Mouse (Mus musculus) hindlimb bud, embryonic 11.5 days (tissue): ENCODE measurements around the gene Cnot3.
"Not testable (repeated sequence)": the region's sequence is repeated elsewhere in the genome, so short reads cannot be mapped to it uniquely, and the experiment has no call there.

ENCODE experiments used
- DNase-seq: peaks from one replicate; pipeline ENCODE4 v3.0.0-alpha.2; 2012; ENCODE audit warnings: low read depth, low spot score; ENCODE audit errors: extremely low spot score

The Cnot3 gene

DNA sequence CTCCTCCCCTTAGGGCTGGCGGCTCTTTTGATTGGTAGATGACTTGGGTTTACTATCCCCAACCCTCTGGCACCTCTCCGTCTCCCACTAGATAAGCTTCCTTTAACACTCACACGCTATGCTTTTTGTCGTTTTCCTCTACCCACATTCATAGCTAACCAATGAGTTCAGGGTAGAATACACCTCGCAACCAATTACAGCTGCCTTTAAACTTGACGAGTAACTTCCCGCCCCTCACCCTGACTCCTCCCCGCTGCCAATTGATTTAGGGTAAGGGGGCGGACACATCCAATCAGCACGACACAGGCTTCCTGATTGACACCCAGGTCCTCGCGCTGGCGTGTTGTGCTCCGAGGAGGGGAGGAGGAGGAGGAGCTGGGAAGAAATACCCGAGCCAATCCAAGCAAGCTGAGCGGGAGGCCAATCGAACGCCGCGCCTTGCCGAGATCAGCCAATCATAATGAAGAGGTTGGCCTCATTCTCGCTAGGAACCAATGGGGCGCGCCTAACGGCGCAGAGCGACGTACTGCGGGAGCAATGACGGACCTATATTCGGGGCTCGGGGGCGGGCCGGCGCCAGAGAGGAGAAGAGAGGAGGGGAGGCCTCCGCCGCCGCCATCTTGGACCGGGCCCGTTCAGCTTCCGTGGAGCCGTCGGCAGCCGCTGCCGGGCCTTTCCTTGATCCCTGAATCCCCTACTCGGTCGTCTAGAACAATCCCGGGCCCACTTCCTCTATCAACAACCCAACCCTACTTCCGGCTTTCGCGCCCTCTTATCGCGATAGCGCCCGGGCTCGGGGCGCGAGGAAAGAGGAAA lies at the start of gene Cnot3:
Cnot3 (plus strand) TSS at position 597 of the 816 bp plus-strand sequence.
- peak; percentile 93 for DNase-seq

DNA sequence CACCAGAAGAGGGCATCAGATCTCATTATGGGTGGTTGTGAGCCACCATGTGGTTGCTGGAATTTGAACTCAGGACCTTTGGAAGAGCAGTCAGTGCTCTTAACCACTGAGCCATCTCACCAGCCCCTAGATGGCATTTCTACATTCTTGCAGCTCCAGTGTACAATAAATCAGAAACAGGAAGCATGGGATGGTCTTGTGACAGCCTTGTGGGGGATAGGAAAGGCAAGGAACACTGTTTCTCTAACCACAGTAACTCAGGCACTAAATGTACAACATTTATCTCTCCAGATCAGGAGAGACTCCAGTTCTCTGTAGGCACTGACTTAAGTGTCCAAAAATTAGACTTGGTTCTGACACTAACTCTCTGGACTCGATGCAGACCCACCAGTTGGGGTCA lies 47.3 kb upstream of the Cnot3 start:
- not testable (repeated sequence) for DNase-seq

DNA sequence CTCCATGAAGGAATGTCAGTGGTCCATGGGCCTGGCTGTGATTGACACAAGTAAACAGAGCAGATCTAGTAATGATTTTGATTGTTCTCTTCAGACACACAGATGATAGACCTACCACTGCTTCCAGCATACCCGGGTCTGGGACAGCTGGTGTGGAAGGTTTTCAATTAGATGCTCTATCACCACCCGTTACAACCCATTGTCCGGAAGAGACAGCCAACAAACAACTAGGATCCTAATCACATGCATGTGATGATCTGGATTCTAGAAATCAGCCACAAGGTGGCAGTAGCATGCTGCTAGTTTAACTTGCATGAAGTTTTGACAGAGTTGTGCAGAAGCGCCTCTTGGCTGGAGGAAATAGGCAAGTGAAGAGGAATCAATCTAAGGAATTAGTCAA lies 43.9 kb upstream of the Cnot3 start:
- DNase-seq, result peak; percentile 69

DNA sequence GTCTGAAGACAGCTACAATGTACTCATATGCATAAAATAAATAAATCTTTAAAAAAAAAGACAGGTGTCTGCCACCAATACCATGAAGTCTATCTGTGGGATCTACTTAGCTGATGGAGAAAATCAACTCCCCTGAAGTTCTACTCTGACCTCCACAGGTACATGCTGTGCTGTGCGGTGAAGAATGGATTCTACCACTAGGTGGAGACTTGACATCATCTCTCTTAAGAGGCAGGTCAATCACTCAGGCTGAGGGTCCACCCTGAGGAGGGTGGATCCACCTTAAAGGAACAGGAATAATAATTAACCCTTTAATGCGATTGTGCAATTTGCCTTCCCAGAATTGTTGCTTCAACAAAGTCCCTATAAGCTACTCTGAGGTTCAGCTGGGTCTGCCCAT lies 38.3 kb upstream of the Cnot3 start:
- no peak for DNase-seq

DNA sequence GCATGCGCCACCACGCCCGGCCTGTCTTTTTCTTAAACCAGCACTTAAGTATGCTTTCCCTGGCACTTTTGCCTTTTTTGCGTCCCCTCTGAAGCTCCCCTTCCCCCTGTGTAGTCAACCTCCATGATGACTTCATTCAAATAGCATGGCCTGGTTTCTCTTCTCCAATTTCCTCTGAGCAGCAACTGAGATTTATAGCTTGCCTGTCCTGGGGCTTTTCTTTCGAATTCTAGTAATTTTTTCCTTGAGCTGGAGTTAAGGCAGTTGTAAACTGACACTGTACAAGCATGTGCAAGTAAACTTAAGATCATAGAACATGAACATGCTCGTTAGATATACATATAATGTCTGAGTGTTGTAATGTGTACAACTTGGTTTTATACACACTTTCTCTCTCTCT lies 37.7 kb upstream of the Cnot3 start:
- no peak for DNase-seq

DNA sequence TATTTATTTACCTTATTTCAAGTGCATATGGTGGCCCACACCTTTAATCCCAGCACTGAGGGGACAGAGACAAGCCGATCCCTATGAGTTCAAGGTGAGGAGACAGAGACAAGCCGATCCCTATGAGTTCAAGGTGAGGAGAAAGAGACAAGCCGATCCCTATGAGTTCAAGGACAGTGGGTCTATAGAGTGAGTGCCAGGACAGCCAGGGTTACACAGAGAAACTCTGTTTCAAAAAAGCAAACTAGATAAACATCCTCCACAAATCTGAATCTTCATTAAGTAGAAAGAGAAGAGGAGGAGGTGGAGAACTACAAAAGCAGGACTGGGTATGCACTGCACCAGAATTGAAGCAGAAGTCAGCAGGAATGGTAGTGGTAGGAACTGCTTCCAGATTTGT lies 36.4 kb upstream of the Cnot3 start:
- no peak for DNase-seq

DNA sequence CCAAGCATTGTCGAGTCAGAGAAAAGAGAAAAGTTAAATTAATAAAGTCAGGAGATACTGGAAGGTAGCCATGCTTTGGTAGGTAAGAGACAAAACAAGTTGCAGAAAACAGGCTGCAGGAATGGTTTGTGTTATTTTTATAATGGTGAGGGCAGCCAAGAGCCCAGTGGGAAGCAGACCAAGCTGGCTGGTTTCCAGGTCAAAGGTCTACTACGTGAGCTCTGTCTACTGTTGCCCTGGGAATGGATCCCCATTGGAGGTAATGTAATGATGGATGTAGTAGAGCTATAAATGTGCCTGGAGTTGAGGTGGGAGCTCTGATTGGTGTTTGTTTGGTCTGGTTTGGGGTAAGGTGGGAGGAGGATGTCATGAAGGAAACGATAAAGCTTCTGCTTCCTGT lies 36.0 kb upstream of the Cnot3 start:
- DNase-seq, result no peak

DNA sequence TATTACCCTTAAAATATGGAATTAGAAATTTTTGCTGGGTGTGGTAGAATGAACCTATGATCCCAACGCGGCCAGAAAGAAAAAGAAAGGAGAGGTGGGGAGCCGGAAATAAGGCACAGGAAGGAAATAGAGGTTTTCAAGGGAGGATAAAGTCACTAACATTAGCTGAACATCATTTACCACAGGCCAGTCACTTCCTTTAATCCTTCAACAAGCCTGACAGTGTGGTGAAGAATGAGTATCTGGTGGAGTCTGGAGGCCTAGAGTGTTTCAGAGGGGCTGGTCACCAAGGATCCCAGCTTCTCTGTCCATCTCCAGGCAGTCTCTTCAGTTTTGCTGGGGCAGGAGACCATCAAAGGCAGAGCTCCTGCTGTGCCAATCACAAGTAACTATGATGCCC lies 34.6 kb upstream of the Cnot3 start:
- DNase-seq, result no peak

DNA sequence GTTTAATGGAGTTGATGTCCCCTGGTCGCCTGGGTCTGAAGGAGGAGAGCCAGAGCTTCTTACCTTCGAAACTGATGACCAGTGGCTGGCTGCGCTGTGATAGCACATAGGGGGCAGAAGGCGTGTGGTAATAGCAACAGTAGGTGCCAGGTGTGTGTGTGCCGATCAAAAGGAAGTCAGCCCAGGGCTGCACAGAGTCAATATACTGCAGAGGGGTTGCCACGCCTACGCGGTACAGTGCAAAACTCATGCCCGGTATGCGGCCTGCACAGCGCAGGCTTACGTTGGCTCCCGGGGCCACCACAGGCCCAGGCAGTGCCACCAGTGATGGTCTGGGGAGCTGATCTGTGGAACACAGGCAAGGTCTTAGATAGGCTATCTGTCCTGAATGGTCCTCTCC lies 34.1 kb upstream of the Cnot3 start:
- no peak for DNase-seq

DNA sequence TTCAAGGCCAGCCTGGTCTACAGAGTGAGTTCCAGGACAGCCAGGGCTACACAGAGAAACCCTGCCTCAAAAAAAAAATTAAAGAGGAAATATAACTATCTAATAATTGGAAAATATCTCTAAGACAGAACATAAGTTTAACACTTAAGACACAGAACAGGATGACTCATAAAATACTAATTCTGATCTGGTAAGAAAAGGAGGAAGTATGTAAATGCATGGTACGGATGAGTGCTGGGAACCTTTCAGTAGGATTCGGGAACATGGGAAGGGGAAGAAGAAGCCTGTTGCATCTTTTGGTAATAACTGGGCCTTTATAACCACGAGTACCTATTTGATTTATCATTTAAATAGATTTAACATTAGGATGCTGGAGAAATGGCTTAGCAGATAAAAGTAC lies 31.0 kb upstream of the Cnot3 start:
- DNase-seq, result no peak

DNA sequence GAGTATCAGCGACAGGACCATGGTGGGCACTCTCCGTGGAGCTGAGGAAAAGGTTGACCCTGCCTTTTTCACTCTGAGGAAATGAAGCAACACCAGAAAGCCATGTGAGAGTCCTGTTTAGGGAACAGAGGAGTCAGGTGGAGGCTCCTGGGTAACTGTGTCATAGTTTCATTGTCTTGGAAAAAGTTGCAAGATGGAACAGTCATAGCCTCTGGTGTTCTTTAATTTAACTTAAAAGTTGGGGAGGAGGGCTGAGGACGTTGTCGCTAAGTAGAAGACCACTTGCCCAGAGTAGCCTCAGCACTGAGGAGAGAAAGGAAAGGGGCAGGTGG lies 29.0 kb upstream of the Cnot3 start, which contains the start of gene Oscar:
Oscar (minus strand) TSS at position 101 of the 332 bp plus-strand sequence.
- no peak for DNase-seq

DNA sequence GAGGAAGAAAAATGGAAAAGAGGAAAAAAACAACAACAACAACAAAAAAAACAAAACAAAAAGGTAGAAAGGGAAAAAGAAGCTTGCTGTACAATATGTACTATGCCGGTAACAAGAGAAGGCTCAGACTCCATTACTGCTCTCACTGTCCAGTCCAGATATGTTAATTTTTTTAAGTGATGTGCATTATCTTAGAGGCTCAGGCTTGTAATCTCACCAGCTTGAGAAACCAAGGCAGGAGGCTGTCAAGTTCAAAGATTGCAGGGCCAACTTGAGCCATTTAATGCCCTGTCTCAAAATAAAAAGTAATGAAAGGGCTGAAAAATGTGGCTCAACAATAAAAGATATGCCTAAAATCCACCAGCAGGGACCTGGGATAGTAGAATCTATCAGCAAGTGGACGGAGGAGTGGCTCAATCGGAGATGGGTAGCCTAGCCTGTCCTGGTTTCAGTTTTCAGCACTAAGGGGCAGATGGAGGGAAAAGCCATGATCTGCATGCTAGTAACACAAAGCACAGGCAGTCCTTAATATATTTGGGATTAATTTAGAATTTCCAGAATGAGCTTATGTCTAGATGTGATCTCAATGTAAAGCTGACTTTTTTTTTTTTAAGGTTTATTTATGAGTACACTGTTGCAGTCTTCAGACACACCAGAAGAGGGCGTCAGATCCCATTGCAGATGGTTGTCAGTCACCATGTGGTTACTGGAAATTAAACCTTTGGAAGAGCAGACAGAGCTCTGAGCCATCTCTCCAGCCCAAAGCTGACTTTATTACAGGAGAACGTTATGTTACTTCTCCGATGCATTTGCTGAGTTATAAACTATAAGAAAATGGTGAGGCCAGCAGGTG lies 28.5 kb upstream of the Cnot3 start:
- DNase-seq, result no peak

DNA sequence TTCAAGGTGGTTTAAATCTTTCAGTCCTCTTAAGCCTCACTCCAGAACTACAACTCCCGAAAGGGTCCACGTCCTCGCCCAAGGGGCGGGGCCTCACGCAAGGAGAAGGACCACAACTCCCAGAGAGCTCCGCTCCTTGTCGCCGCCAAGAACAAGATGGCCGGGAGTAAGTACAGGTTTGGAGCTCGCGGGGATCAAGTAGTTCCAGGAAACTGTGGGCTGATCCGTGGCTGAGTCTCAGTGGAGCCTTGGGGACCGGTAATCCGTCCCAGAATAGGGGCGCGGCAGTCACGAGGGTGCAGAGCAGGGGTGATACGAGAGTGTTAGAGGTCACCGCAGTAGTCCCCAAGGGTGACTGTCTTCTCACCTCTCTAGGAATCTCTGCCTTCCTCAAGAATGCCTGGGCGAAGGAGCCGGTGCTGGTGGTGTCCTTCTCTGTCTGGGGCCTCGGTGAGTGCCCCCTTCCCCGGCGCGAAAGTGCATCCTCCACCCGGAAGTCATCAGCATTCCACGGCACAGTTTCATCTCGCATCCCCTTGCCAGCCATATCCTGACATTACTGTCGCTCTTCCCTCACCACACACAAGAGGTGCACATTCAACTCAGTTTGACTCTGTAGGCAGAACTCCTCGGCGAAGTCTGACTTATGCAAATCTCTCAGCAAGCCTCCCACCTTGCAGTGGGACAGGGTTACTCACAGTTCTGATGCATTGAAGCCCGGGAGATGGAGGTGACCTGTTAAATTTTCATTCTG lies 27.6 kb upstream of the Cnot3 start, which contains the start of gene Ndufa3:
Ndufa3 (plus strand) TSS at position 132 of the 754 bp plus-strand sequence.
- peak; percentile 89 for DNase-seq

DNA sequence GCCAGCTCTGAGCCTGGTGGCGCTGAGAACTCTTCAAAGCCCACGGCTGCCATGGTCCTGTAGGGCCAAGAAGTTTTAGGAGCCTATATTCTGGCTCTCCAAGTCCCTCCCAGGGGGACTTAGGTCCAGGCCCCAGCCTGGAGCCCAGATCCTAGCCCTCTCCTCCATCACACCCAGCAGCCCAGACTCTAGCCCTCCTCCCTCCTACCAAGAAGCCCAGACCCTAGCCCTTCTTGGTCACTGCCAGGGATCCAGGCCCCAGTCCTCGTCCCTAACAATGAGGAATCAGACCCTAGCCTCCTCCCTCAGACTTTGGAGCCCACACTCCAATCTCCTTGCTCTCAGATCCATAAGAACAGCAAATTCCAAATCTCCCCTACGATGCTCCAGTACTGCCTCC lies 16.0 kb upstream of the Cnot3 start:
- DNase-seq, result no peak

DNA sequence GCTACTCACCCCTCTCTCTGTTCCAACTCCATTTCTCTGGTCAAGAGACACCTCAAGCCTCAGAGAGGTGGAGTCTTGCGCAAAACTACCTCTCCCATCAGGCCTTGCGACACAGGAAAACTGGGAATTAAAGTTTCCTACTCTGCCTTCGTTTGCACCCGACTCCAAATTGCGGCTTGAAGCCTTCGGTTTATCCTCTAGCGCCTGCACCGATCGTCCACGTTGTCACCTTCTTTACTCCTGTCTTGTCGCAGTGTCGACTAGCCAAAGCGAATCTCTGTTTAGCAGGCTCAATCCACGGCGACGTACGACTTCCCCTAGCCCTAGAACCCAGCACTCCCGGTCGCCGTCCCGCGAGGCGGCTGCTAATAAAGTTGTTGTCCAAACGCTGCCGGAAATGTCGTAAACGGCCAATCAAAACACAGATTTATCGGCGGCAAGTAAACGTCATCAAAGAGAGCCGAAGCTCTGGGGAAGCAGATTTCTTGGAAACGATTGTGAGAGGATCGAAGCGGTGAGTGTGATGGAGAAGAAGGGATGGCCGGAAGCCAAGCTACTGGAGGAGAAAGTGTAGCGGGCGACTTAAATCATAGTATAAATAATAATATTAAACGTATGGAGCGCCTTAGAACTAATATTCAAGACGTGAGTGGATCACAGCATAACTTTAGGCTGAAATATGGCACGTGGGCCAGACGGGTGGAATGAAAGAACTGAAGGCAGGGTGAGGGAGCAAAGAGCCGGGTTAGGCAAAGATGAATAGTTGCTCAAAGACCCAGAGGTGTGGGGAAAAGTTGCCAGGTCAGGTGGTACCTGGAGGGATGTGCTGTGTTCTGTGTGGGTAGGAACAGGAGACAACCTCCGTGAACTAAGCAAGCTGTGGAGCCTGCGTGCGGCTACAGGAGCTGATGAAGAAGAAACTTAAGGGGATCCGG lies 15.3 kb upstream of the Cnot3 start, which contains the start of the genes Tfpt and Prpf31:
Tfpt (minus strand) TSS at position 387 of the 935 bp plus-strand sequence.
Prpf31 (plus strand) TSS at position 443 of the 935 bp plus-strand sequence.
- peak; percentile 92 for DNase-seq

DNA sequence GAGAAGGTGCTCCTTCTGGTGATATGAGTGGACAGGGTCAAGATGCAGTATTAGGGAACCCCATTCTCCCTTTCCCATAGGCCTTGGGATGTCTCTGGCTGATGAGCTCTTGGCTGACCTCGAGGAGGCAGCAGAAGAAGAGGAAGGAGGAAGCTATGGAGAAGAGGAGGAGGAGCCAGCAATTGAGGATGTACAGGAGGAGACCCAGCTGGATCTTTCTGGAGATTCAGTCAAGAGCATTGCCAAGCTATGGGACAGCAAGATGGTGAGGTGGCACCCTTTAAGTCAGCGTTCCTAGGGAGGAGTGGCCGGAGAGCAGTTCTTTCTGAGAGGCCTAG lies 14.6 kb upstream of the Cnot3 start:
- no peak for DNase-seq

DNA sequence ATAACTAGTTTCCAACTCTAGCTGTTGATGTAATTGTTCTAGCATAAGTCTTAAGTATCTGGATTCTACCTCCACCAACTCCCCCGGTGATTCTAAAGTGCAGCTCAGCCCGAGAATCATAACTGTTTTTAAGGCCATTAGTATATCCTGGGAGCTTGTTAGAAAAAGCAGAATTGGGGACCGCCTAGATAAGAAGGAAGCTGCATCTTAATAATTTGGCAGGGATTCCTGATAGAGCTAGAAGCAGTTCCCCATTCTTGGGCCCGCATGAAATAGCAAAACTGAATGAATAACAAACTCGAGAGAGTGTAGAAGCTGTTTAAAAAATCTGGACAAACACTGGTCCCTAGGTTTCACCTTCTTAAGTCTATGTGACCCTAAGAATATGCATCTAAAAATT lies 1.7 kb upstream of the Cnot3 start:
- no peak for DNase-seq

DNA sequence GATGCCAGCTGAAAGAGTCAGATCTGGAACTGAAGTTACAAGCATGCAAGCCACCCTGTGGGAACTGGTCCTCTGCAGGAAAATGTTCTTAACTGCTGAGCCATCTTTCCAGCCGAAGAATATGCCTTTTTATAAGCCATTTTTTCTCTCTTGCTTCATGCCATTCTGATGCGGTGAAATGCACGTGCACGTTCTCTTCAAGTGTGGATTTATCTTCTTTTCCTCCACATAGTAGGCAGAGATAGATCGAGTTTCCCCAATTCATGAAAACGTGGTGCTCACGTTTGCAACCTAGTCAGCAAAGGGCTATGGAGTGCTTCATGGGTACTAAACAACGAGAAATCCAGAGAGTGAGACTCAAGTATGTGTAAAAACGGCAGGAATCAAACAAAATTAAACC lies 1.2 kb upstream of the Cnot3 start:
- DNase-seq, result no peak

DNA sequence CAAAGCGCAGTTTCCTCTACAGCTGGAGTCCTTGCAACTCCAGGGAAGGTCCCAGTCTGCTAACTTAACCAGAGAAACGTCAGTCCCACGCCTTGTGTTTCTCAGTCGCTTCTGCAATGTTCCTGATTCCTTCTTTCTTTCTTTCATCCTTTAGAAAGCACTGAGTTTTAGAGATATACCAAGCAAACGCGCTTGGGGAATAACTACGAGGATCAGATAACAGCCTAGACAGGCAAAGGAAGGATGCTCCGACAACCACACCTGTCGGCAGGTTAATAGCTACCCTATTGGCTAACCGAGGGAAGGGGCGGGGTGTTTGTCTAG lies 758 bp upstream of the Cnot3 start:
- no peak for DNase-seq

DNA sequence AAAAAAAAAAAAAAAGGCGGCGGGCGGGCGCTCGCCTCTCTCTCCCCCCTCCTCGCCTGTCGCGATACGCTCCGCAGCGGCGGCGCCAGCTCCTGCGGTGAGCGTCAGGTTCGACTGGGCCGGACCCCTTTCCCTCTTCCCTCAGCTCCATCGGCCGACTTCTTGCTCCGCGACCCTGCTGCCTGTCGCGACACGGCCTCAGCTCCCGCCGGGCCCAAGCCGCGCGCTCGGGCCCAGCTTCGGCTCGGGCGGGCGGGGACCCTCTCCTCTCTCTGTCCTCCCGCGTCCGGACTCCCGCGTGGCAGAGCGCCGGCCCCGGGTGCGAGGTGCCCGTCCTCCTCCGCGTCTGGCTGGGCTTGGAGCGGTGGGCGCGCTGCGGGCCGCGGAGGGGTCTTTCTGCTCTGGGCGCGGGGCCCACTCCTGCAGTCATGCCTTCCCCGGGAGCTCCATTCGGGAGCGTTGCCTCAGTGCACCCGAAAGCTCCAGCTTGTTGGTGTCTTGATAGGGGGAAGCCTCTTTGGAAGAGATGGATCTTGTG lies 489 bp downstream of the Cnot3 start:
- DNase-seq, result no peak
